Mouse (Mus musculus) lung, adult 2 months (tissue): Measurements from ENCODE around the gene Nfyc.

ENCODE experiments used
- CTCF ChIP-seq: fragments of 200-500 bp; IDR thresholded peaks from 2 replicates; pipeline ENCODE4 v1.5.1; 2011; ENCODE audit warnings: mild to moderate bottlenecking, low read length, control low read depth; ENCODE audit not compliant: insufficient read depth
- POLR2A ChIP-seq: fragments of 200-500 bp; IDR thresholded peaks from 2 replicates; pipeline ENCODE4 v1.6.1; 2011; ENCODE audit warnings: low read depth, mild to moderate bottlenecking, control low read depth, low read length, borderline replicate concordance; ENCODE audit errors: extremely low read depth

GRCm38 (mm10) chr4:120712236-120712635 is 119.1 kb downstream of the Nfyc start:
- TF ChIP-seq POLR2A (no peak), CTCF (no peak)
